Mouse (Mus musculus): ENCODE results near the gene Rab6a.
"Not testable (repeated sequence)": the region's sequence is repeated elsewhere in the genome, so short reads cannot be mapped to it uniquely, and the experiment has no call there.

Gene Rab6a

DNA sequence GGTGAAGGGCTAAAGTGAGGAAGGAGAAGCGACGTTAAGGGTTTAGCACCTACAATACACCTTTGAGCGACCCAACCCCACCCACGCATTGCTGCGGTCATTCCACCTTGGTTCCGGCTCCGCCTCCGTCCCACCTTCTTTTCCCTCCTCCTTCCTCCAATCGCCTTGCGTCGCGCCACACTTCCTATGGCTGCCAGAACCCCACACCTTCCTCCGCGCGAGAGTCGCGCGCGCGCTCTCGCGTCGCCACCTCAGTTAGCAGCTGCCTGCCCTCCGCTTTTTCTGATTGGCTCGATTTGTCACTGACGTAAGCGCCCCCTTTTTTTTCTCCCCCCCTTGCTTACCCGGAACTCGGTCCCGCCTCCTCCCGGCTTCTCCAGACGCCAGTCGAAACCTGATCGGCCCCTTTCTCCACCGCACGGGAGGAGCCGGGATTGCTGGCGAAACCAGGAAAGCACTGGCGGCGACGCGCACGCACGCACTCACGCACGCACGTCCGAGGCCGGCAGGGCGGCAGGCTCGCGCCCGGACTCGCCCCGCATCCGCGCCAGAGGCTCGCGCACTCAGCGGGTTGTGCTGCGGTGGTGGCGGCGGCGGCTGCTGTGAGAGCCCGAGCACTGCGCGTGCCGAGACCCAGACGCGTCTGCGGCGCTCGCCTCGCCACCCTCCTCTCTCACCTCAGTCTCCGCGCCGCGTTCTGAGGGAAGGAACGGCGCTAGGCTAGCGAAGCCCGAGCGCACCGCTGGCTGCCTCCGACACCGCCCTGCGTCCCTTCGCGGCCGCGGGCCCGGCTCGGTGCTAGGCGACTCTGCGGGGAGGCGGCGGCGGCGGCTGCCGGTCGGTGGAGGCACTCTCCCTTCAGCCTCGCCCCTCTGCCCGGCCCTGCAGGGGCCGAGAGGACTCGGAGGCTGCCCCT, at the start of gene Rab6a:
Gene Rab6a (plus strand): TSS at position 197 of the 916 bp plus-strand sequence.
- DNase-seq: peak; percentile 98

DNA sequence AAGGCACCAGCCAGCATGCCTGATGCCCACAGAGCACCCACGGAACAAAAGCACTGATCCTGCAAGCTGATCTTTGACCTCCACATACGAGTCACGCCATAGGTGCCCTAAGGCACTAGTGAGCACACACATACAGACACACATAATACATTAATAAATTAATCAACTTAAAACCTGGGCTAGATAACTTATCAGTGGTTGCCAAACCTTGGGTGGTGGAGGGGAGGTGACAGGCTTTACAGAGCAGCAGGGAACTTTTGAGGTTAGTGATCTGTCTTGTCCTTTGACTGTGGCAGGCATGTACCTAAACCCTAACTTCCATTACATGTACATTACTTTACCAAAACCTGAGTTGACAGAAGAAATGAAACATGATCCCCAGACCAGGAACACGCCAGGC, 47.9 kb upstream of the Rab6a start:
- DNase-seq: no peak

GRCm38 (mm10) chr7:100561861-100562587, 45.2 kb upstream of the Rab6a start:
- no peak for DNase-seq

DNA sequence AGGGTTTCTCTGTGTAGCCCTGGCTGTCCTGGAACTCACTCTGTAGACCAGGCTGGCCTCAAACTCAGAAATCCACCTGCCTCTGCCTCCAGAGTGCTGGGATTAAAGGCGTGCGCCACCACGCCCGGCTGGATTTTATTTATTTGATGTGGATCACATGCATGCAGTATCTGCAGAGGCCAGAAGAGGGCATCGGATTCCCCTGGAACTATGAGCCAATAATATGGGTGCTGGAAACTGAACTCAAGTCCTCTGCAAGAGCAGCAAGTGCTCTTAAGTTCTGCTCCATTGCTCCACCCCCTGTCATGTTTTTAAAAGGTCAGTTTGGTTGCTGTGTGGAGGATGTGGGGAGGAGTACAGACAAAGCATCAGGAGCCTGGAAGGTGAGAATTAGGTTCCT, 40.0 kb upstream of the Rab6a start:
- not testable (repeated sequence) for DNase-seq

GRCm38 (mm10) chr7:100569907-100570306, 37.3 kb upstream of the Rab6a start:
- no peak for DNase-seq

GRCm38 (mm10) chr7:100570930-100571715, 36.1 kb upstream of the Rab6a start:
- DNase-seq: no peak

- DNase-seq: no peak
Measured at GRCm38 (mm10) chr7:100572061-100572460, 35.1 kb upstream of the Rab6a start.

DNA sequence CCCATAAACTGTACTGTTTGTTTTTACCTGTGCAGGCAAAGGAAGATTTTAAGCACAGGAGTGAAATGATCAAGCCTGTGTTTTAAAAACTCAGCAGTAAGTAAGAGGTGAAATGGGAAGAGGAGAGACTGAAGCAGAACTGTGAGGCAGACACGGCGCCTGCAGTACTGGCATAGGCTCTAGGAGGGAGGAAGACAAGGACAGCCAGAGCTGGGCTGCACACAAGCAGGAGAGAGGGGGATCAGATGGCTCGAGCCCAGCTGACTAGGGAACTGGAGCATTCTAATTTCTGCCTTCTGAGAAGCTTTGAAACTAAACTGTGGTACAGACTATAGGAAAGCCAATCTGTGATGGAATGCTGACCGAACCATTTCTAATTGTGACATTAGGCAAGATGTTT, 34.5 kb upstream of the Rab6a start:
- DNase-seq: no peak

DNA sequence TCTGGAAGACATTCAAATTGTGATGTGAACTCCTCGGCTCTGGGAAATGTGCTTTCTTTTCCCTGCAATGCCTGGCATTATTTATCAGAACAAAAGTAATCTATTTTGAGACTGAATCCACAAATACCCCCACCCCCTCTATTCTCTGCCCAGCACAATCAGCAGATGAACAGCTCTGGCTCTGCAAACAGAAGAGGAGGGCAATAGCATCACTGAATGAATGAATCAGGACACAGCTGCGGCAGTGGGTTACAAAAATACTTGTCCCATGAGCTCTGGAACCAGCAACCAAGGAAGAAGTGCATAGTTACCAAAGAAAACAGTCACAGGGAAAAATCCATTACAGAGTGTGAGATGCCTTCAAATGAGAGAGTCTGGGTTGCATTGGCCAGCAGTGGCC, 28.4 kb upstream of the Rab6a start:
- DNase-seq: no peak

GRCm38 (mm10) chr7:100582235-100582634, 25.0 kb upstream of the Rab6a start:
- DNase-seq: no peak

GRCm38 (mm10) chr7:100582727-100583236, 24.4 kb upstream of the Rab6a start:
- peak; percentile 90 for DNase-seq

DNA sequence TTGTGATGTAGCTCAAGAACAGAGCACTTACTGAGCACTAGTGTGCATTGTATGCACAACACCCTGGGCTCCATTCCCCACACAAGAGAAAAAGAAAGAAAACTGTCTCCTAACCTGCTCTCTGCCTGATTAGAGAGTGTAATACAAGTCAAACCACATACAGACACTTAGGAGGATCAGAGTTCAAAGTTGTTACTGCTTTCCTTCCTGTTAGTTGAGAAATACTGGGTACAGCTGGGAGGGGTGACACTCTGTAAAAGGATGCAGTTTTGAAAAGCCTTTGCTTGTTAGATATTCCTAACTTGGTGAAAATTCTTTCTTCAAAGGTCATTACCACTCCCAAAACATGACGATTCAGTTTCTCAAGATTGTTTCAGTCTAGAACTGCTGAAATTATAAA, 17.4 kb upstream of the Rab6a start:
- no peak for DNase-seq

DNA sequence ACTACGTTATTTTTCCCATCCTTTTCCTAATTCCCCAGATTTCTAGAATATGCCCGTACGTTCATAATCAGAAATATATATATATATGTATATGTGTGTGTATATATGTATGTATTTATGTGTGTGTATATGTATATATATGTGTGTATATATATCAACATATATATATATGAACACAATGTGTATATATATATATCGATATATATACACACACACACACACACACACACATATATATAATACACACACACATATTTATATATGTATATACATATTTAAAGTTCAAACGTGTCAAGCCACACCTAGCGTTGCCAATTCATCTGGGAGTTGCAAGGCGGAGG, 16.7 kb upstream of the Rab6a start:
- DNase-seq: no peak

DNA sequence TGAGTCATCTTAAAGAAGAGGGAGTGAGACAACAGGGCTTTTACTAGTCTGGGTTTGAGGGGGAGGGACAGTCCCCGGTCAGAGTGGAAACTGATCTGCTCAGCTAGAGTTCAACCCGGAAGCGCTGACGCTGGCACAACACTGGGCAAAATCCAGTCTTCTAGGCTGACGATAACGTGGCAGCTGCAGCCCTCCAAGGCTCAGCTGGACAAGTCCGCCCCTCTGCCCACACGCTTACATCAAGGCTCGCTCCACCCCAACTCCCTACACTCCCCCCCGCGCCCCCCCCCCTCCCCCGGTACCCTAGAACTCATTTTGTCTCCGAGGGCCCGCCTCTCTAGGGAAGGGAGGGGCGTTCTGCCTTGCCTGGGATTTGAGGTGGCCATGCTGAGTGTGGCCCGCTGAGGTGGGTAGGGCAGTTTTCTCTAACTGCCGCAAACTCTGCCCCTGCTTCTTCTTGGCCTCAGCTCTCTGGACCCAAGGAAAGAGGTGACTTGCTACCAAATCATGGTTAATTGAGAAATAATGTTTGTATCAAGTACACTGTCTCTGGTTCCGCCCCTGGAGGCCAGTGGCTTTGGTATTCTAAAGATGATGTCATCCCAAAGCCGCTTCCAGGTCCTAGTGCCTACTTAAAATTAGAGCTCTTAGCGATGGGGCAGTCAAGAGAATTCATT, 16.2 kb upstream of the Rab6a start:
- DNase-seq: peak; percentile 87

- DNase-seq: no peak
Measured at GRCm38 (mm10) chr7:100591522-100591852, 15.7 kb upstream of the Rab6a start.

DNA sequence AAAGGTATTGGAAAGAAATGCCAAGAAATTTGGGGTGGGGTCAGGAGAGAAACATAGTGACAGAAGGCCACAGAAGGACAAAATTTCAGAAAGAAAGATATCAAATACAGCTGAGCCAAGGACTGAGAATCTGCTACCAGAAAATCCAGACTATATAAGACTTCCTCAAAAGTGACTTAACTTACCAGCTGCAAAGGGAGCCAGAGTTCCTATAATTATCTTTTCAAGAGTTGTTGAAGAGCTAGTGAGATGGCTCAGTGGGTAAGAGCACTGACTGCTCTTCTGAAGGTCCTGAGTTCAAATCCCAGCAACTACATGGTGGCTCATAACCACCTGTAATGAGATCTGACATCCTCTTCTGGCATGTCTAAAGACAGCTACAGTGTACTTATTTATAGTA, 13.9 kb upstream of the Rab6a start:
- no peak for DNase-seq

GRCm38 (mm10) chr7:100600211-100600610, 7.0 kb upstream of the Rab6a start:
- DNase-seq: no peak

GRCm38 (mm10) chr7:100608130-100608741, 1.0 kb downstream of the Rab6a start, which contains the start of gene Mrpl48:
Mrpl48 (minus strand) TSS chr7:100608301.
- peak; percentile 51 for DNase-seq

GRCm38 (mm10) chr7:100608910-100609309, 1.7 kb downstream of the Rab6a start:
- DNase-seq: no peak

DNA sequence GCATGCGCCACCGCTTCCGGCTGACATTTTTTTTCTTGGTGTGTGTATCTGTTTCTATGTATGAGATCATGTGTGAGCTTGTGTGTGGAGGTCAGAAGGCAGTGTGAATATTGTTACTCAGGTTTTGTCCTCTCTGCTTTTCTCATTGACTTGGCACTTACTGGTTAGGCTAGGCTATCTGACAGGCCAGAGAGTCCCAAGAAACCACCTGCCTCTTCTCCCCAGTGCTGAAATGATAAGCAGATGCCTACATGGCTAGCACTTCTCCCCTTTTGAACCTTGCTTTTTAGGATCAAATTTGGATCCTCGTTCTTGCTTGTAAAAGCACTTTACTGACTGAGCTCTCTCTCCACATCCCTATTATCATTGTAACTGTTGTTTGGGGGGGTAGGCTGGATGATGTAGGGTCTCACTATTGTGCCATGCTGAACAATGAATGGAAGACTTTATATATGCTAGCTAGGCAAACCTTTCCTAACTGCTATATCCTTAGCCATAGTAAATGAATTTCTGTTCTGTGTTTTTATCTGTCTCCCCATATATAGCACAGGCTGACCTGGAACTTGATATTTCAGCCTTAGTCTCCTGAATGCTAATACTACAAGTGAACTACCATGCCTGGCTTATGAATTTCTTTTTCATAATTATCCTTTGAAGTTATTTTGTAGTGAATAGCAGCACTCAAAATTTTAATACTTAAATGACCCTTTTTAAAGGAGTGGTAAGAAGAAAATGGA, 9.1 kb downstream of the Rab6a start:
- DNase-seq: no peak

- DNase-seq: no peak
Measured at GRCm38 (mm10) chr7:100622277-100622676, 15.1 kb downstream of the Rab6a start.

Measured in kidney, adult 11 months (tissue).